Mouse (Mus musculus) CD4-positive, CD25-positive, alpha-beta regulatory T cell, adult 4 months (primary cell): Measurements from ENCODE around the gene Ppp4r1. TPM values are rescaled to one million over a fixed set of nuclear protein-coding genes. Genes with fewer than 3 reads are reported as not detected.

Experiments
- ATAC-seq: one replicate; pipeline ENCODE4 v1.8.0; 2017
- polyA plus RNA-seq, 2 experiments: library from polyadenylated mRNA; unstranded; fragments of 100-300 nt; shearing (Covaris generic); gene quantifications; one replicate each; pipeline ENCODE4 v1.2.1; 2017

The Ppp4r1 gene
- polyA plus RNA-seq = 10 to 100 TPM; 25.1 to 30.4 TPM

GRCm38 (mm10) chr17:65782551-65783141 lies at the start of gene Ppp4r1:
Gene Ppp4r1, plus strand, starts transcription at chr17:65782573.
- ATAC-seq = peak; percentile 50

- no peak for ATAC-seq
These were observed 49.7 kb upstream of the Ppp4r1 start for GRCm38 (mm10) chr17:65732666-65733065.

- no peak for ATAC-seq
These were observed 47.3 kb upstream of the Ppp4r1 start for GRCm38 (mm10) chr17:65735088-65735487.

GRCm38 (mm10) chr17:65737175-65737574 lies 45.2 kb upstream of the Ppp4r1 start:
- ATAC-seq = no peak

- ATAC-seq = no peak
These were observed 44.8 kb upstream of the Ppp4r1 start for GRCm38 (mm10) chr17:65737622-65738021.

- no peak for ATAC-seq
These were observed 42.3 kb upstream of the Ppp4r1 start for GRCm38 (mm10) chr17:65739874-65740725.

- no peak for ATAC-seq
These were observed 40.8 kb upstream of the Ppp4r1 start for GRCm38 (mm10) chr17:65741565-65741964.

- no peak for ATAC-seq
These were observed 40.0 kb upstream of the Ppp4r1 start for GRCm38 (mm10) chr17:65742245-65742905.

GRCm38 (mm10) chr17:65742969-65743368 lies 39.4 kb upstream of the Ppp4r1 start:
- ATAC-seq = no peak

GRCm38 (mm10) chr17:65743664-65744330 lies 38.6 kb upstream of the Ppp4r1 start:
- ATAC-seq = no peak

- ATAC-seq = no peak
These were observed 36.1 kb upstream of the Ppp4r1 start for GRCm38 (mm10) chr17:65746314-65746713.

- no peak for ATAC-seq
These were observed 33.4 kb upstream of the Ppp4r1 start for GRCm38 (mm10) chr17:65748997-65749396.

- no peak for ATAC-seq
These were observed 32.6 kb upstream of the Ppp4r1 start for GRCm38 (mm10) chr17:65749803-65750202.

- ATAC-seq = no peak
These were observed 32.1 kb upstream of the Ppp4r1 start for GRCm38 (mm10) chr17:65750301-65750700.

GRCm38 (mm10) chr17:65753130-65753529 lies 29.2 kb upstream of the Ppp4r1 start:
- ATAC-seq = no peak

- no peak for ATAC-seq
These were observed 26.5 kb upstream of the Ppp4r1 start for GRCm38 (mm10) chr17:65755857-65756256.

GRCm38 (mm10) chr17:65757150-65757549 lies 25.2 kb upstream of the Ppp4r1 start:
- no peak for ATAC-seq

- ATAC-seq = no peak
These were observed 19.2 kb upstream of the Ppp4r1 start for GRCm38 (mm10) chr17:65763221-65763620.

GRCm38 (mm10) chr17:65768486-65768885 lies 13.9 kb upstream of the Ppp4r1 start:
- ATAC-seq = no peak

GRCm38 (mm10) chr17:65770982-65771915 lies 11.1 kb upstream of the Ppp4r1 start:
- ATAC-seq = no peak
